Mouse (Mus musculus) limb, embryonic 11.5 days (tissue): Measurements from ENCODE around the gene Hoxc8. TPM values are rescaled to one million over a fixed set of nuclear protein-coding genes. Genes with fewer than 3 reads are reported as not detected.
A peak's percentile ranks its signal among the peaks of the same experiment; 100 is the strongest.

ENCODE experiments used
- ATAC-seq: fragments of 200-750 bp; cut with Nextera tagmentation; 2 replicates; pipeline ENCODE4 v1.8.0; 2017; ENCODE audit warnings: low read depth; ENCODE audit not compliant: insufficient number of reproducible peaks, low FRiP score, low TSS enrichment
- DNase-seq: peaks from one replicate; pipeline ENCODE4 v3.0.0-alpha.2; 2015; ENCODE audit warnings: low spot score
- H3K27ac ChIP-seq: fragments of 300-500 bp; sonication (generic); replicated peaks from 2 replicates; pipeline ENCODE4 v1.5.1; 2014; ENCODE audit warnings: low read depth, mild to moderate bottlenecking, low read length
- H3K27me3 ChIP-seq: fragments of 300-500 bp; sonication (generic); 2 replicates; pipeline ENCODE4 v1.6.1; 2014; ENCODE audit warnings: mild to moderate bottlenecking, low read length, mixed read lengths; ENCODE audit not compliant: control insufficient read depth, insufficient read depth
- H3K36me3 ChIP-seq: fragments of 300-500 bp; sonication (generic); 2 replicates; pipeline ENCODE4 v1.6.1; 2014; ENCODE audit warnings: mild to moderate bottlenecking, low read length, moderate library complexity, mixed read lengths; ENCODE audit not compliant: control insufficient read depth, insufficient read depth
- H3K4me1 ChIP-seq: fragments of 300-500 bp; sonication (generic); 2 replicates; pipeline ENCODE4 v1.6.1; 2014; ENCODE audit warnings: low read length, mixed read lengths; ENCODE audit not compliant: control insufficient read depth, insufficient read depth
- H3K4me2 ChIP-seq: fragments of 300-500 bp; sonication (generic); 2 replicates; pipeline ENCODE4 v1.6.1; 2014; ENCODE audit warnings: low read depth, mild to moderate bottlenecking, moderate library complexity; ENCODE audit not compliant: severe bottlenecking
- H3K4me3 ChIP-seq: fragments of 300-500 bp; sonication (generic); 2 replicates; pipeline ENCODE4 v1.5.1; 2014; ENCODE audit warnings: low read depth, low read length
- H3K9ac ChIP-seq: fragments of 300-500 bp; sonication (generic); 2 replicates; pipeline ENCODE4 v1.6.1; 2014; ENCODE audit warnings: mild to moderate bottlenecking, low read length
- H3K9me3 ChIP-seq: fragments of 300-500 bp; sonication (generic); 2 replicates; pipeline ENCODE4 v1.6.1; 2016; ENCODE audit warnings: low read length; ENCODE audit not compliant: control insufficient read depth
- WGBS: fragments of 180-500 bp; shearing (Covaris S2); extraction: QIAGEN DNeasy Blood & Tissue Kit; methylation state at CpG from one replicate; pipeline ENCODE4 v1.1.7; 2014; 5-methylcytosine and 5-hydroxymethylcytosine counted together
- polyA plus RNA-seq: library from polyadenylated mRNA; unstranded; fragments of >200 nt; fragmentation: Nextera tagmentation; extraction: Ambion mirVana; gene quantifications from 2 replicates; pipeline ENCODE4 v1.2.1, GENCODE M21; 2014

Hoxc8 gene
- polyA plus RNA-seq, 1 experiment from 2014 or later, result 4.8 TPM

DNA sequence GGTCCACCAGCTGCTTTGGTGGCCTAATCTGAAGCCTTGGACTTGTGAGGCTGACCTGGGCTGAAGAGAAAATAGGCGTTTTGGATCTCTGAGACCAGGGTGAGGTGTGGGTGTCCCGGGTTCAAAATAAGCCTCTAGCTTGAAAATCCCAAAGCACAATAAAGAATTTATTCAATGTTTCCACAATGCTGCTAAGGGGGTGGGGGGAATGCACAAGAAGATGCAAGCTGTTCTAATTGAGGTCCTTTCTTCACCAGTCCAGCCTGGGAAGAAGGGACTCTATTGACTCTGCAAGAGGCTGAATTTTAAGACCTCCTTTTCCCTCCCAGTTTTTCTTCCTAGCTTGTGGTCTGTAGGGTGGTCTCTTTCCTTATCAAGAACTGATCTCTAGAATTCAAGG, 39.5 kb upstream of the Hoxc8 start:
- peak overlapping the region; percentile 76 for H3K27ac ChIP-seq
- DNase-seq, result no peak
- H3K27me3 ChIP-seq, result peaks cover 60% of the 10 kb centered on the region
- peak overlapping the region; percentile 42 for H3K4me2 ChIP-seq
- H3K4me1 ChIP-seq, result peaks cover 4% of the 10 kb centered on the region; the same call in 1 of the 2 replicates
- peak overlapping the region; percentile 24 for H3K4me3 ChIP-seq
- H3K9me3 ChIP-seq, result no peaks in the 10 kb centered on the region
- 7% methylated on average over 2 of the region's 2 CpGs for WGBS
- peak overlapping the region; percentile 60 for H3K9ac ChIP-seq
- H3K36me3 ChIP-seq, result no peaks in the 10 kb centered on the region
- no peak for ATAC-seq

DNA sequence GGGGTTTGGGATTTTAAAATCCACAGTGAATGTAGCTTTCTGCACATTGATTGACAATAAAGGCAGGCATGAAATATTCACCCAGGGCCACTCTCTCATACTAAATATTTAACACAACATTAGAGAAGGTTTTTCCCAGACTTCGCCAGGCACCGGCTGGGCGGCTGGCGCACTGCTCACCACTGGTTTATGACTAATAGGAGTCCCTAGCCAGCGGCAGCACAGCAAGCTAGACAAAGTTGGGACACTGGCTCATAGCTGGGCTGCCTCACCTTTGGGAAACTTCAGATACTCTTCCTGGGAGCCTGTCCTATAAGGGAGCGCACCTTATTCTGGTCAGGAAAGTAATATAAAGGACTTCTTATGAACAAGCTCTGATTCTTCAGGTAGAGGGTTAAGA, 36.8 kb upstream of the Hoxc8 start:
- Histone ChIP-seq H3K27me3 (peaks cover 61% of the 10 kb centered on the region), H3K4me2 (peak overlapping the region; percentile 68), H3K4me1 (peaks cover 17% of the 10 kb centered on the region), H3K4me3 (peak overlapping the region; percentile 45), H3K9ac (peak overlapping the region; percentile 94), H3K36me3 (no peaks in the 10 kb centered on the region), H3K9me3 (no peaks in the 10 kb centered on the region), H3K27ac (peak overlapping the region; percentile 63; the same call in 1 of the 2 replicates)
- ATAC-seq (no peak), DNase-seq (peak; percentile 64)
- WGBS, result 3% methylated on average over 6 of the region's 6 CpGs

DNA sequence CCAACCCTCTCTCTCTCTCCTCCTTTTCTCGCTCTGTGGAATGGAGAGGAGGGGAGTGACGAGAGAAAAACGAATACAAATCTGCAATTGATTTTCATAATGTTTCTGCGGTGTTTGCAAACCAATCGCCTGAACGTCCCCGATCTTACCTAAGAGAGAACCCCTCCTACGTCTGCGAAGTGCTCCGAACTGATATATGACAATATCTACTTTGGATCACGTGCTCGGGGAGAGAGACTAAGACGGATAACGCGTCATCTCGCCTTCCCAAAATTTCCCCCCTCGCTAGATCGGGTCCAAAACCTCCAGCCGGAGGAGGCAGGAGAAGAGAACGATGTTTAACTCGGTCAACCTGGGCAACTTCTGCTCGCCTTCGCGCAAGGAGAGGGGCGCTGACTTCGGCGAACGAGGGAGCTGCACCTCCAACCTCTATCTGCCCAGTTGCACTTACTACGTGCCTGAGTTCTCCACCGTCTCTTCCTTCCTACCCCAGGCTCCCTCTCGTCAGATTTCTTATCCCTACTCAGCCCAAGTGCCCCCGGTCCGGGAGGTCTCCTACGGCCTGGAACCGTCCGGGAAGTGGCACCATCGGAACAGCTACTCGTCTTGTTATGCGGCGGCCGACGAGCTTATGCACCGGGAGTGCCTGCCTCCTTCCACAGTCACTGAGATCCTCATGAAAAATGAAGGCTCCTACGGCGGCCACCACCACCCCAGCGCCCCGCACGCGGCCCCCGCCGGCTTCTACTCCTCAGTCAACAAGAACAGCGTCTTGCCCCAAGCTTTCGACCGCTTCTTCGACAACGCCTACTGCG, 36.0 kb upstream of the Hoxc8 start, which contains the start of gene Hoxc11:
Hoxc11 (plus strand) TSS at position 236 of the 815 bp plus-strand sequence.
- Histone ChIP-seq H3K36me3 (no peaks in the 10 kb centered on the region), H3K9me3 (no peaks in the 10 kb centered on the region), H3K27ac (peak within 1 kb of the TSS; percentile 63), H3K4me3 (peak within 1 kb of the TSS; percentile 45), H3K4me1 (peaks cover 17% of the 10 kb centered on the region), H3K9ac (peak within 1 kb of the TSS; percentile 94), H3K27me3 (peaks cover 55% of the 10 kb centered on the region), H3K4me2 (peak within 1 kb of the TSS; percentile 68)
- WGBS, result under 1% methylated on average over 57 of the region's 57 CpGs
- ATAC-seq (0 out of 2 replicates have a peak, but pooled peaks have one; percentile 4), DNase-seq (peak; percentile 75)

DNA sequence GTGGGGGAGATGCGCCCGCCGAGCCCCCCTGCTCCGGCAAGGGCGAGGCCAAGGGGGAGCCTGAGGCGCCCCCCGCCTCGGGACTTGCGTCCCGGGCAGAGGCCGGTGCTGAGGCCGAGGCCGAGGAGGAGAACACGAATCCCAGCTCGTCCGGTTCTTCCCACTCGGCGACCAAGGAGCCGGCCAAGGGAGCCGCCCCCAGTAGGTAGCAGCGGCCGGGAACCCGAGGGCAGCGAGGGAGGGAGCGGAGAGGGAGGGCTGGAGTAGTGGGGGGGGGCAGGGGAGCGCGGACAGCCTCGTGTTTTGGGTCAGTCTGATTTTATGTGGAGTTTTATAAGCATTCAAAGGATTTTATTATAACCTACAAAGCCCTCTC, 35.4 kb upstream of the Hoxc8 start:
- H3K4me1 ChIP-seq, result peaks cover 18% of the 10 kb centered on the region
- H3K9ac ChIP-seq, result peak overlapping the region; percentile 94
- DNase-seq (peak; percentile 71), ATAC-seq (no peak)
- no peaks in the 10 kb centered on the region for H3K36me3 ChIP-seq
- peak overlapping the region; percentile 45 for H3K4me3 ChIP-seq
- H3K4me2 ChIP-seq, result peak overlapping the region; percentile 68
- H3K9me3 ChIP-seq, result no peaks in the 10 kb centered on the region
- under 1% methylated on average over 28 of the region's 28 CpGs for WGBS
- H3K27me3 ChIP-seq, result peaks cover 51% of the 10 kb centered on the region
- H3K27ac ChIP-seq, result peak overlapping the region; percentile 63

DNA sequence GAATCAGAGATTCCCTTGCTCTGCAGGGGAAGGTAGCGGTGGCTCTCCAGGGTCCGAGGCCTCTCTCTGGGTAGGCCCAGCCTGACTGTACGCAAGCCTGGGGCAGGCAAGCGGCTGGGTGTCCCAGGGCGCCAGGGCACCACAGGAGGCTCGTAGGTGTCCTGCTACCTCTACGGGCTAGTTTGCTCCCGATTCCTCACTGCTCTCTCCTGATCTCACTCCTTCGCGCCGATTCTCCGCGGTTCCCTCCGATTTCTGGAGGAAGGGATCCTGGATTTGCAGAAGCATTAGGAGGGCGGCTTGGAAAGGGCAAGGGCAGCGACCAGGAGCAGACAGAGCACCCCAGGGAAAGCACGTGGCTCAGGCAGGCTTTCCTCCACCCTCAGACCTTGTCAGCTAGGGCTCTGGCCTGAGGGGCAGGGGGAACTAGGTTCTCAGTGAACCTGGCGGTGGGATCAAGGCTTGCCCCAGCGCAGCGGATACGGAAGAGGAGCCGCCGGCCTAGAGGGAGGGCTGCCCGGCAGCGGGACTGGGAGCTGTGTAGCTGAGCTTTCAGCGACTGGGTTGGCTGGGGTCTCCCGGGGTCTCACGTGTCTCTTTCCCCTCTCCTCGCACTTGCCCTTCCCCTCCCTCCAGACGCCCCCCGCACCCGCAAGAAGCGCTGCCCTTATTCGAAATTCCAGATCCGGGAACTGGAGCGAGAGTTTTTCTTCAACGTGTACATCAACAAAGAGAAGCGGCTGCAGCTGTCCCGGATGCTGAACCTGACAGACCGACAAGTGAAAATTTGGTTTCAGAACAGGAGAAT, 34.4 kb upstream of the Hoxc8 start:
- Histone ChIP-seq H3K27ac (peak overlapping the region; percentile 63), H3K4me3 (peak overlapping the region; percentile 45)
- under 1% methylated on average over 40 of the region's 40 CpGs for WGBS

DNA sequence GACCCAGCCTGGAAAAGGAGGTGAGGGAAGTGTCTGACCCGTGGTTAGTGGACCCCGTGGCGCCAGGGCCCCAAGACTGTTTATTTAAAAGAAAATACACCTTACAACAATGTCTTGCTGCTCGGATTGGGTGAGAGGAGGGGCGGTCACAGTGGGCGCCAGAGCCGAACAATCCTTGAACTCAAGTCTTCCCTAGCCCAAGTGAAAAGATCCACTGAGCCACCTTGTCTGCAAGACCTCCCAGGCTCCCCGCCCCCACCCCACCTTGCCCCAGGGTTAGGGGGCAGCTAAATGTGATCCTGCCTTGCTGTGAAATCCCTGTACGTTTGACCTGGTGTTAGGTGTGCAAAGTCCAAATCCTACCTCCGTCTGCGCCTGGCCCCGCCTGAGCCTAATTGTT, 33.5 kb upstream of the Hoxc8 start:
- Histone ChIP-seq H3K27ac (peak overlapping the region; percentile 63), H3K4me2 (peak overlapping the region; percentile 68), H3K9me3 (no peaks in the 10 kb centered on the region), H3K4me1 (peaks cover 29% of the 10 kb centered on the region), H3K36me3 (no peaks in the 10 kb centered on the region), H3K9ac (peak overlapping the region; percentile 94), H3K4me3 (peak overlapping the region; percentile 45), H3K27me3 (peaks cover 51% of the 10 kb centered on the region)
- ATAC-seq, result no peak
- WGBS, result under 1% methylated on average over 12 of the region's 12 CpGs
- DNase-seq, result peak; percentile 62

More for the DNA sequence above, 34.4 kb upstream of the Hoxc8 start:
- Histone ChIP-seq H3K9me3 (no peaks in the 10 kb centered on the region), H3K36me3 (no peaks in the 10 kb centered on the region), H3K4me2 (peak overlapping the region; percentile 68), H3K9ac (peak overlapping the region; percentile 94), H3K4me1 (peaks cover 26% of the 10 kb centered on the region), H3K27me3 (peaks cover 47% of the 10 kb centered on the region)
- no peak for ATAC-seq
- peak; percentile 75 for DNase-seq

DNA sequence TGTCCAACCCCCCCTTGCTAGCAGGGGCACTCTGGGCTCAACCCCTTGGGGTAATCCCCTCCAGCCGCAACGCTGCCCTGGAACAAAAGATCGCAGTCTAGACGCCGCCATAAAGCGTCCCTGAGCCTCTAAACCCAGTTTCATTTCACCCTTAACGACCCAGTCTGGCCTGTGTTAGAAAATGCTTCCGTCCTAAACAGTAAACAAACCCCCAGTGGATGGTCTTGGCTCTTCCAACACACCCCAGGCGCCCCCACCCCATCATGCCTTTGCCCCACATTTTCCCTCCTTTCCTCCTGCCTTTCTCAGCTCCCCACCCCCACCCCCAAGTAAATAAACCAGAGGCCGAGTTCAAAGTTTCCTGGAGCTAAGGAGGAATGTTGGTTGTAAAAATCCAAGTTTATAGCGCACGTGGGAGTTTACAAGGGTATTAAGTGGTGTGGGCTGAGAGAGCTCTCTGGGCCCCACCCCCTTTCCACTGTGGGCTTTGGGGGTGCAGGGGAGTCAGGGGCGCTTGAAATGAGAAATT, 30.7 kb upstream of the Hoxc8 start:
- peaks cover 25% of the 10 kb centered on the region for H3K4me1 ChIP-seq
- peak overlapping the region; percentile 61 for H3K9ac ChIP-seq
- H3K4me3 ChIP-seq, result peak overlapping the region; percentile 20

DNA sequence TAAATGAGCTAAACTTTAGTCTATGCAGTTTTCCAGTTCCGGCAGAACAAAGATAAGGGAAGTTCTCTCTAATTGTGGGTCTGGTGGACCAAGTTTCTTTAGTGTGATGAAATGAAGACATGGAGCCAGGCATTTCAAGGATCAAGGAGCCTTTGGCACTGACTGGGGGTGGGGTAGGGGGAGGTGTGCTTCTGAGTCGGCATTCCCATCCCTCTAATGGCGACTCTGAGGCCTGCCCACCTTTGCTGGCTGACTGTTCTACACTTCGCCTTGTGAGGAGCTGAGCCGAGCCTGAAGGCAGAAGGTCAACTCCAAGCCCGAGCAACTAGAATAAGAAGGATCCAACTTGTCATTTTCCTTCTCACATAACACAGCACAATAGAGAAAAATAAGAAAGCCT, 28.7 kb upstream of the Hoxc8 start:
- Histone ChIP-seq H3K9ac (peak overlapping the region; percentile 46), H3K27me3 (peaks cover 47% of the 10 kb centered on the region), H3K4me2 (peak overlapping the region; percentile 56), H3K27ac (peak overlapping the region; percentile 95), H3K36me3 (no peaks in the 10 kb centered on the region), H3K4me3 (peak overlapping the region; percentile 5), H3K9me3 (no peaks in the 10 kb centered on the region), H3K4me1 (peaks cover 26% of the 10 kb centered on the region)
- DNase-seq (peak; percentile 72), ATAC-seq (no peak)
- 1% methylated on average over 6 of the region's 6 CpGs for WGBS

More for the DNA sequence above, 30.7 kb upstream of the Hoxc8 start:
- Histone ChIP-seq H3K27ac (peak overlapping the region; percentile 95), H3K27me3 (peaks cover 45% of the 10 kb centered on the region), H3K36me3 (no peaks in the 10 kb centered on the region), H3K4me2 (peak overlapping the region; percentile 56), H3K9me3 (no peaks in the 10 kb centered on the region)
- ATAC-seq (peak; percentile 76), DNase-seq (peak; percentile 78)
- under 1% methylated on average over 13 of the region's 13 CpGs for WGBS
